Mouse (Mus musculus) heart, embryonic 15.5 days (tissue): ENCODE measurements around the gene Hemk1. TPM values are rescaled to one million over a fixed set of nuclear protein-coding genes. Genes with fewer than 3 reads are reported as not detected.
A peak's percentile ranks its signal among the peaks of the same experiment; 100 is the strongest.

Experiments used
- ATAC-seq: fragments of 200-750 bp; cut with Nextera tagmentation; replicated peaks from 2 replicates; pipeline ENCODE4 v1.8.0; 2017; ENCODE audit warnings: low read depth, moderate TSS enrichment; ENCODE audit not compliant: insufficient number of reproducible peaks, insufficient read depth, low FRiP score
- H3K27ac ChIP-seq: fragments of 300-500 bp; sonication (generic); 2 replicates; pipeline ENCODE4 v1.5.1; 2015; ENCODE audit warnings: mild to moderate bottlenecking, inconsistent platforms
- H3K27me3 ChIP-seq: fragments of 300-500 bp; sonication (generic); 2 replicates; pipeline ENCODE4 v1.6.1; 2015; ENCODE audit warnings: inconsistent platforms
- H3K36me3 ChIP-seq: fragments of 300-500 bp; sonication (generic); 2 replicates; pipeline ENCODE4 v1.6.1; 2015; ENCODE audit warnings: mild to moderate bottlenecking, inconsistent platforms
- H3K4me1 ChIP-seq: fragments of 300-500 bp; sonication (generic); replicated peaks from 2 replicates; pipeline ENCODE4 v1.6.1; 2015; ENCODE audit warnings: inconsistent platforms
- H3K4me2 ChIP-seq: fragments of 300-500 bp; sonication (generic); 2 replicates; pipeline ENCODE4 v1.6.1; 2015; ENCODE audit warnings: inconsistent platforms, mild to moderate bottlenecking, moderate library complexity
- H3K4me3 ChIP-seq: fragments of 300-500 bp; sonication (generic); 2 replicates; pipeline ENCODE4 v1.5.1; 2015; ENCODE audit warnings: mild to moderate bottlenecking, inconsistent platforms
- H3K9ac ChIP-seq: fragments of 300-500 bp; sonication (generic); 2 replicates; pipeline ENCODE4 v1.6.1; 2015; ENCODE audit warnings: mild to moderate bottlenecking, inconsistent platforms
- H3K9me3 ChIP-seq: fragments of 300-500 bp; sonication (generic); replicated peaks from 2 replicates; pipeline ENCODE4 v1.6.1; 2016; ENCODE audit warnings: inconsistent platforms
- WGBS: fragments of 180-500 bp; shearing (Covaris S2); methylation state at CpG from one replicate; pipeline ENCODE4 v1.1.7; 2015; ENCODE audit warnings: mixed read lengths; 5-methylcytosine and 5-hydroxymethylcytosine counted together
- polyA plus RNA-seq: library from polyadenylated mRNA; unstranded; fragments of >200 nt; fragmentation: Nextera tagmentation; extraction: Ambion mirVana; gene quantifications from 2 replicates; pipeline ENCODE4 v1.2.1, GENCODE M21; 2015

The Hemk1 gene
- polyA plus RNA-seq, 1 experiment from 2014 or later = 11.2 TPM

DNA sequence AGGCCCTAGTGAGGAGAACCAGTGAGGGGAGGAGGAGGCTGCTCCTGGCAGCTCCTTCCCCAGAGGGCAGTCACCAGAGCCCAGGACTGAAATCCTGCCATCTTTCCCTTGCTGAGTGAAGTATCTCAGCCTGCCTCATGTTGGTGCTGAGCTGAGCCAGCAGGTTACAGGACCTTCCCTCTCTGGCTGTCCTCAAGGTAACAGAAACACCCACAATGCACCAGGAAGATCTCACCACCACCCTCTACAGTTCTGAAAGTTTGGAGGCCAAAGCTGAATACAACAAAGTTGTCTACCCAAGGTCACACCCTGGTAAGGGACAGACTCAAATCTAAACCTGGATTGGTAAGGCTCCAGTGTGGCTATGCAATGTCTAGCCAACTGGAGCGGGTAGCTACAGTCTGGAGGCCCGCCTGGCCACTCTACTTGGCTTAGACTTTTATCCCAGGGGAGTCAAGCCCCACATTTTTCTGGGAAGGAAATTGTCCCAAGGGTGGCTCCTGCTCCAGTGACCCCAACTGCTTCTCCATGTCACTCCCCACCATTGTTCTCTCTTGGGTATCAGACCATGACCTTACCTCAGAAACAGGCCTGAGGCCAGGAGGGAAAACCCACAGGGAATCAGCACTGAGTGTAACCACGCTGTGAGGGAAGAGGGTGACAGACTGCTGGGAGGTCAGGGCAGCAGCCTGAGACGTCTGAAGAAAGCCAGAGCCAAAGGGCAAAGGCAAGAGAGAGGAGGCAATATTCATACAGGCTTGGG is 13.2 kb downstream of the Hemk1 start:
- no peak overlapping the region for H3K9ac ChIP-seq
- no peak overlapping the region for H3K27ac ChIP-seq
- peaks cover 39% of the 10 kb centered on the region for H3K4me1 ChIP-seq
- no peak overlapping the region for H3K4me2 ChIP-seq
- no peaks in the 10 kb centered on the region for H3K27me3 ChIP-seq
- H3K9me3 ChIP-seq = no peaks in the 10 kb centered on the region
- no peaks in the 10 kb centered on the region for H3K36me3 ChIP-seq
- ATAC-seq = no peak
- H3K4me3 ChIP-seq = no peak overlapping the region
- WGBS = 62% methylated on average over 4 of the region's 4 CpGs

GRCm38 (mm10) chr9:107323558-107323957 is 14.6 kb downstream of the Hemk1 start:
- H3K9ac ChIP-seq = no peak overlapping the region
- WGBS = 19% methylated on average over 6 of the region's 6 CpGs
- H3K36me3 ChIP-seq = no peaks in the 10 kb centered on the region
- no peak overlapping the region for H3K4me2 ChIP-seq
- no peaks in the 10 kb centered on the region for H3K9me3 ChIP-seq
- no peak overlapping the region for H3K4me3 ChIP-seq
- ATAC-seq = peak; percentile 73
- H3K4me1 ChIP-seq = peaks cover 39% of the 10 kb centered on the region
- peak overlapping the region; percentile 80 for H3K27ac ChIP-seq
- H3K27me3 ChIP-seq = no peaks in the 10 kb centered on the region

DNA sequence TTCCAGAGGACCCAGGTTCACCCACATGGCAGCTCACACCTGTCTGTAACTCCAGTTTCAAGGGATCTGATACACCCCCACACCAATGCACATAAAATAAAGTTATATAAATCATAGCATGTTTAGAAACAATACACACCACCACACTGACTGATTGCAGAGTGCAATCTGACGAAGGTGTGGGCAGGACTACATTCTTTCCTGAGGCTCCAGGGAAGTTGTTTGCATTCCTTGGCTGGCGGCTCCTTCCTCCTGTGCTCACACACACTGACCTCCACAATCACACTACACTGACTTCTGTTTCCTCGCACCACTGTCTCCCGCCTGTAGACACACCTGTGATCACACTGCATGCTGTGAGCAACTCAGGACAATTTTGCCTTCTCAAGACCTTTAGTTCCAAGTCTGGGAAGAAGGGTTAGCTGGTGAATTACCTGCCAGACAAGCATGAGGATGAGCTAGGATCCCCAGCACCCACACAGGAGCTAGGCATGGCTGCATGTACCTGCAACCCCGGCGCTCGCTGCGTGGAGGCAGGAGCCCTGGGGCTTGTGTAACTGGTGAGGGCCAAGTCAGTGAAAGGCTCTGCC is 15.6 kb downstream of the Hemk1 start:
- H3K4me1 ChIP-seq = peaks cover 39% of the 10 kb centered on the region
- no peak overlapping the region for H3K4me3 ChIP-seq
- no peaks in the 10 kb centered on the region for H3K27me3 ChIP-seq
- no peak overlapping the region for H3K9ac ChIP-seq
- no peaks in the 10 kb centered on the region for H3K9me3 ChIP-seq
- H3K4me2 ChIP-seq = no peak overlapping the region
- no peak for ATAC-seq
- no peaks in the 10 kb centered on the region for H3K36me3 ChIP-seq
- WGBS = 66% methylated on average over 8 of the region's 8 CpGs
- peak overlapping the region; percentile 17; the same call in 1 of the 2 replicates for H3K27ac ChIP-seq

GRCm38 (mm10) chr9:107315791-107316190 is 22.4 kb downstream of the Hemk1 start:
- H3K27ac ChIP-seq = no peak overlapping the region
- H3K4me1 ChIP-seq = 0 out of 2 replicates have a peak, but pooled peaks cover 6% of the 10 kb centered on the region
- no peak overlapping the region for H3K4me2 ChIP-seq
- no peak overlapping the region for H3K4me3 ChIP-seq
- H3K27me3 ChIP-seq = no peaks in the 10 kb centered on the region
- no peaks in the 10 kb centered on the region for H3K36me3 ChIP-seq
- no peaks in the 10 kb centered on the region for H3K9me3 ChIP-seq
- H3K9ac ChIP-seq = no peak overlapping the region
- WGBS = 52% methylated on average over 2 of the region's 2 CpGs
- ATAC-seq = no peak

DNA sequence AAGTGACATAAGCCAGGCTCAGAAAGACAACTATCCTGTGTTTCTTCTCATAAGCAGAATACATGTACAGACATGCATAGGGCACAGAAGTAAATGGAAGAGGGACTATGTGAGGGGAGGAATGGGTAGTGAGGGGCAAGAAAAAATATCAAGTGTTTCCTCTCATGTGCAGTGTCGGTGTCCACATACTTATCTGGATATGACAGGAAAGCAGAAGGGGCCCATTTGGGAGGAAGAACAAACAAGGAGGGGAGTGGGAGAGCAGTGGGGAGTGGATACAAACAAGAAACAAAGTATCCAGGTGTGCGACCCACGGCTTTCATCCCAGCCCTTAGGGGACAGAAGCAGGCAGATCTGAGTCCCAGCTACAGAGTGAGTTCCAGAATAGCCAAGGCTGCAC is 24.2 kb downstream of the Hemk1 start:
- Histone ChIP-seq H3K9ac (no peak overlapping the region), H3K36me3 (no peaks in the 10 kb centered on the region), H3K4me1 (peaks cover 12% of the 10 kb centered on the region), H3K4me3 (no peak overlapping the region), H3K9me3 (no peaks in the 10 kb centered on the region), H3K27ac (no peak overlapping the region), H3K27me3 (no peaks in the 10 kb centered on the region), H3K4me2 (no peak overlapping the region)
- ATAC-seq = no peak
- WGBS = 59% methylated on average over 3 of the region's 3 CpGs

DNA sequence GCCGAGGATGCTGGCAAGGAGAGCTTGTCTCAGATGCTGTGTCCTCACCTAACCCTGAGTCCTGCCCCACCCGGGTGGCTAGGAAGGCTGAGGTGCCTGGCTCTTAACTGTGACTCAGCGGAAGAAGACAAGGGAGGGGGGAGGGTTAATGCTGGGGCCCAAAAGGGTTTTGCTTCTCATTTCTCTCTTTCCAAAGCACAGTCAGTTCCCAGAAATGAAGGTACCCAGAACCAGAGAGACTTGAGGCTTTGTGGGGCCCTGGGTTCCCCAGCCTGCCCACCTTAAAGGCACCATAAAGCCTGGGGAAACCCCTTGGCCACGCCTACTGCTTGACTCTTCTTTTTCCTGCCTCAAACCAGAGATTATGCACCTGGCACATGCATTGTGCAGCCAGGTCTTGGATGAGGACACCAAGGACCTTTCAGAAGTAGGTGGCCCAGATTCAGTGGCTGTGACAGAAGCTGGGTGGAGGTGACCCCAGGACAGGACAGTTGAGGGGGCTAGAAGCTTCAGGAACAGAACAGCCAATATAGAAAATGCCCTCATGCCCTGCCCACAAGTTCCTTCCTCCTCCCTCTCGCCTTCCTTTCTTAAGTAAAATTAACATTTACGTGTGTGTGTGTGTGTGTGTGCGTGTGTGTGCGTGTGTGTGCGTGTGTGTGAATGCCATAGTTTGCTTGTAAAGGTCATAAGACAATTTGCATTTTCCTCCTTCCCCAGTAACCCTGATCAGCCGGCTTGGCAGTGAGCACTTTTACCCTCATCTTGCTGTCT is 25.2 kb downstream of the Hemk1 start:
- WGBS = 57% methylated on average over 10 of the region's 10 CpGs
- no peak for ATAC-seq
- no peaks in the 10 kb centered on the region for H3K9me3 ChIP-seq
- H3K36me3 ChIP-seq = no peaks in the 10 kb centered on the region
- H3K4me3 ChIP-seq = no peak overlapping the region
- no peak overlapping the region for H3K4me2 ChIP-seq
- peaks cover 20% of the 10 kb centered on the region for H3K4me1 ChIP-seq
- H3K27ac ChIP-seq = no peak overlapping the region
- H3K27me3 ChIP-seq = no peaks in the 10 kb centered on the region
- H3K9ac ChIP-seq = no peak overlapping the region

DNA sequence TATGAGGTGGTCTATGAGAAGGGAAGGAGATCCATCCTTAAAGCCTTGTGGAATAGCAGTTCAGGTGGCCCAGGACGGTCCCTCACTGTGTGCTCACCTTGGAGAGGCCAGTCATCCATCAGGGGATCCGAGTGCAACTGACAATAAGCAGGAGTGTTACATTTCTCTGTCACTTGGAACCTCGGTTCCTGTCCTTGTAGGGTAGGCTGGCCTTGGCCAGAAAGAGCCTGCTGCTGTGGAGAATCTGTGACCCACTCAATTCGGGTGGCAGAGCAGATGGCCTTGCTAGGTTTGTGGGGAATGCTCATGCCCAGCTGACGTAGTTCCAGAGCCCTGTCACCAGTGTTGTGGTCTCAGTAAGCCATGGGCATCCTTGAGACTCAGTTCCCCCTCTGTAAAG is 28.6 kb downstream of the Hemk1 start:
- Histone ChIP-seq H3K4me3 (no peak overlapping the region), H3K27ac (peak overlapping the region; percentile 57), H3K9me3 (no peaks in the 10 kb centered on the region), H3K4me1 (peaks cover 45% of the 10 kb centered on the region), H3K9ac (no peak overlapping the region), H3K4me2 (no peak overlapping the region), H3K27me3 (no peaks in the 10 kb centered on the region), H3K36me3 (no peaks in the 10 kb centered on the region)
- 47% methylated on average over 5 of the region's 5 CpGs for WGBS
- no peak for ATAC-seq

DNA sequence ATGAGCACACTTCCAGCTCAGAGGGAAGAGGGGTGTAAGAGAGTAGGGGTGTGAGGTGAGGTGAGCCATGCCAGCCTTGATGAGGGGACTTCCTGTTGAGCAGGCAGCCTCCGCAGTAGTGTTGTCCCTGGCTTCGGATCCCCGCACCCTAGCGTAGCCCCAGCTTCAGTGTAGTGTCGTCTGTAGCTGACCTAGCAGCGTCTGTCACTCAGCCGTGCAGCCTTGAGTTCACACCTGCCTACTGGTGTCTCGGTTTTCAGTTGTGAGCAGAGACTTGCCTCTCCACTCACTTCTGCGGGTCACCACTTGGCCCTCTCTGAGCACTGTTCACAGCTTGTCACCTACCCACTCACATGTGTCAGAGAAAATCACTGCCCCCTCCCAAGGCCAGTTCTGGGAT is 29.0 kb downstream of the Hemk1 start:
- Histone ChIP-seq H3K27ac (peak overlapping the region; percentile 57), H3K4me2 (no peak overlapping the region), H3K9me3 (no peaks in the 10 kb centered on the region), H3K27me3 (no peaks in the 10 kb centered on the region), H3K36me3 (no peaks in the 10 kb centered on the region), H3K4me1 (peaks cover 45% of the 10 kb centered on the region), H3K9ac (no peak overlapping the region), H3K4me3 (no peak overlapping the region)
- WGBS = 61% methylated on average over 9 of the region's 9 CpGs
- no peak for ATAC-seq

GRCm38 (mm10) chr9:107308346-107309000 is 29.7 kb downstream of the Hemk1 start:
- no peaks in the 10 kb centered on the region for H3K36me3 ChIP-seq
- no peak overlapping the region for H3K4me3 ChIP-seq
- no peaks in the 10 kb centered on the region for H3K9me3 ChIP-seq
- H3K27me3 ChIP-seq = no peaks in the 10 kb centered on the region
- peak overlapping the region; percentile 92 for H3K27ac ChIP-seq
- H3K4me1 ChIP-seq = peaks cover 45% of the 10 kb centered on the region
- no peak overlapping the region for H3K4me2 ChIP-seq
- WGBS = 86% methylated on average over 9 of the region's 9 CpGs
- 0 out of 2 replicates have a peak overlapping the region, but pooled peaks have one; percentile 28 for H3K9ac ChIP-seq
- ATAC-seq = no peak

- Histone ChIP-seq H3K9ac (0 out of 2 replicates have a peak overlapping the region, but pooled peaks have one; percentile 31), H3K4me3 (no peak overlapping the region), H3K27ac (peak overlapping the region; percentile 92), H3K9me3 (no peaks in the 10 kb centered on the region), H3K4me2 (peak overlapping the region; percentile 51), H3K36me3 (no peaks in the 10 kb centered on the region), H3K27me3 (no peaks in the 10 kb centered on the region), H3K4me1 (peaks cover 48% of the 10 kb centered on the region)
- peak; percentile 87 for ATAC-seq
- 16% methylated on average over 12 of the region's 12 CpGs for WGBS
These were observed 30.3 kb downstream of the Hemk1 start for GRCm38 (mm10) chr9:107307886-107308285.
